Mouse (Mus musculus): ENCODE data around the gene Rnf19b. TPM values are rescaled to one million over a fixed set of nuclear protein-coding genes. Genes with fewer than 3 reads are reported as not detected.

The Rnf19b gene
- polyA plus RNA-seq, 1 experiment, result 15.5 TPM

DNA sequence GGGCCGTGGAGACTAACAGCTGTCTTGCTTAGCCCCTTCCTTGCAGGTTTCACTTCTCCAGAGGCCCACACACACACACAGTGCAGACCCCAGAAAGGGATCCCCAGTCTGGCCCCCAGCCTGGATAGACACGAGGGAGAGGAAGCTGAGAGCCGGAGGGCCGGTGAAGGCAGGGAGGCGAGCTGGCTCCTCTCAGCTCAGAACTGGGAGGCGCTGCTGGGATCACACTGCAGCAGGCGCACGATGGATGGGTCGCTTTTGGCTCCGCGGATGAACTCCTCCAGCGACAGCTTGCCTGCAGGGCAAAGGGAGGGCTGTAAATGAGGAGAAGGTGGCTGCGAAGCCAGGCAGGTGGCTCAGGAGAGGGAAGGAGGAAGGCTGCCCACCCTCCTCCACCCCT is 54.2 kb downstream of the Rnf19b start:
- Histone ChIP-seq H3K4me3 (ENCODE audit: insufficient read depth, low read depth, low read length) (no peak overlapping the region), H3K4me1 (ENCODE audit: control insufficient read depth, insufficient read depth, insufficient read length, low read length) (no peaks in the 10 kb centered on the region), H3K27ac (replicated peaks; ENCODE audit: low read depth, low read length) (no peak overlapping the region)

DNA sequence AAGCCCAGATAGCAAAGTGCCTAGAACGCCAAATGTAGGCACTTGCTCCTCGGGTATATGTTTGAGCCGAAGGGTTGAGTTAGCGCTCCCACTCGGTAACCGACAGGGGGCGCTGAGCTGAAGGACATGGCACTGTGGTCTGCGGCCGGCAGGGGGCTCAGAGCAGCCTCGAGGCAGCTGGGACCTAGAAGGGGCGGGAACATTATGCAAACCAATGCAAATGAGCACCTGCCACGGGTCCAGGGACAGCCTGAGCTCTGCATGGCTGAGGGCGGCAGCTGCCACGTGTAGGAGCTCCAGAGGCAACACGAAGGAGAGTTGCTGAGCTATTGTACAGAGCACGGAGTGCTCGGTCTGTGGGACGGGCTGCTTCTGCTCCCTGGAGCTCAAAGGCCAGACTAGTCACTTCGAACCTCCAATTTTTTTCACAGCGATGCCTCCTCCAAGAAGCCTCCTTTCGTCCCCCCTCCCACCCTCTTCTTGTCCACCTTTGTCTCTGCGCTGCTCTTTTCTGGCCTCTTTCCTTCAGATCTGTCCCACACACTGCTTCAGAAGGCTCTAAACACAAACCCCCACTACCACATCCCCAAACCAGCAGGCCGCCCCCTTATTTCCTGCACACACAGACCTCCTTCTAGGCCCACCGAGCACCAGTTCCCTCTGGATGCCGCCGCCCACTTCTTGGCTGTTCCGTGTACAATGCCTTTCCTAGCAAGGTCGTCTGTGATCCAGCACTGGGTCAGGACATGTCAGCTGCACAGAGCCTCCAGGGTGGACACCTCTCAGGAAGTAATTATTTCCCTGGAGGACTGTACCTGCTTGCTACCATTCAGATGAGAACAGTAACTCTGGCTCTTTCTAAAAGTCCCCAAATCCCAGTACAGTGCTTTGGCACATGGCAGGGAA is 55.3 kb downstream of the Rnf19b start:
- H3K4me1 ChIP-seq (ENCODE audit: control insufficient read depth, insufficient read depth, insufficient read length, low read length), result no peaks in the 10 kb centered on the region
- H3K27ac ChIP-seq (replicated peaks; ENCODE audit: low read depth, low read length), result no peak overlapping the region
- H3K4me3 ChIP-seq (ENCODE audit: insufficient read depth, low read depth, low read length), result no peak overlapping the region

DNA sequence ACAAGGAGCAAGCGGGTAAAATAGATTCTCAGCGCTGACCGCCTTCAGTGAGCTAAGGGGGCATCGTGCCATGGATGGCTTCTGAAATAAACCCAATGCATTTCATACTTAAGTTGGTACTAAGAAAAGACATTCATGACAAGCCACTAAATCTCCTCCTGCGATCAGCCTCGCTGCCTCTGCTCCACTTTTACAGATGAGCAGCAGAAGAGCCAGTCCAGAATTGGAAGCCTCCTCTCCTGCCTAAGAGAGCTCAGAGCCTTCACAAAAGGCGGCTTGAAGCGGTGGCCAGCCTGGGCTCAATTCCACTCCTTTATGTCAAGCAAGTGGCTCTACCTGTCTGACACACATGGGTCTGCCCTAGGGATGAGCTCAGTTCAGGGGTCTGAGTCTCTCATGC is 58.6 kb downstream of the Rnf19b start:
- Histone ChIP-seq H3K4me1 (ENCODE audit: control insufficient read depth, insufficient read depth, insufficient read length, low read length) (no peaks in the 10 kb centered on the region), H3K4me3 (ENCODE audit: insufficient read depth, low read depth, low read length) (no peak overlapping the region)

DNA sequence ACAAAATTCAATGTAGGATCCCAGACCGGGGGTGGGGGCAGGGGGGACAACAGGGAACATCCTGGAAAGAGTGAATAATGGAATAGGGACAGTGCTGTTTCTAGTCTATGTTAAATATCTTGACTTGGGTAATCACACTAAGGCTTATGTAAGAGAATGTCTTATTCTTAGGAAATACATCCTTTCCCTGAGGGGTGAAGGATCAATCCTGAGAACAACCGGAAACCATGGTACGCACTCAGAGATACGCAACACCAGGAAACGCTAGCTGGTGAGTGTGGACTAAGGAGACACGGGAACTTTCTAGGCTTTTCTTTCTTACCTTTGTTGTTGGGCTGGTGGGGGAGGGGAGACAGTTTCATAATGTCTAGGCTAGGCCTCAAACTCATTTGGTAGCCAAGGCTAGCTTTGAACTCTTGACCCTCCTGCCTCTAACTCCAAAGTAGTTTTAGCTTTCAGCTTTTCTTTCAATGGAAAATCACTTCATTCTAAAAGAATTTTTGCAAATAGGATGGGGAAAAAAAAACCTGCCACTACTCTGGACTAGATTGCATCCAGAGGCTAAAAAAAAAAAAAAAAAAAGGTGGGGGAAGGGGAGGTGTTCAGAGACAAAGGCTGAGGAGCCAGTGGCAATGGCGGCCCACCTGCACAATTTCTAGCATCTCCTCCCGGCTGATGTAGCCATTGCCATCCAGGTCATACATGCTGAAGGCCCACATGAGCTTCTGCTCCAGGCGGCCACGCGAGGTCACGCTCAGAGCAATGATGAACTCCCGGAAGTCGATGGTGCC is 59.8 kb downstream of the Rnf19b start:
- Histone ChIP-seq H3K4me1 (ENCODE audit: control insufficient read depth, insufficient read depth, insufficient read length, low read length) (no peaks in the 10 kb centered on the region), H3K27ac (replicated peaks; ENCODE audit: low read depth, low read length) (no peak overlapping the region), H3K4me3 (ENCODE audit: insufficient read depth, low read depth, low read length) (no peak overlapping the region)

More for the DNA sequence above, 58.6 kb downstream of the Rnf19b start:
- no peak overlapping the region for H3K27ac ChIP-seq (replicated peaks; ENCODE audit: low read depth, low read length)

DNA sequence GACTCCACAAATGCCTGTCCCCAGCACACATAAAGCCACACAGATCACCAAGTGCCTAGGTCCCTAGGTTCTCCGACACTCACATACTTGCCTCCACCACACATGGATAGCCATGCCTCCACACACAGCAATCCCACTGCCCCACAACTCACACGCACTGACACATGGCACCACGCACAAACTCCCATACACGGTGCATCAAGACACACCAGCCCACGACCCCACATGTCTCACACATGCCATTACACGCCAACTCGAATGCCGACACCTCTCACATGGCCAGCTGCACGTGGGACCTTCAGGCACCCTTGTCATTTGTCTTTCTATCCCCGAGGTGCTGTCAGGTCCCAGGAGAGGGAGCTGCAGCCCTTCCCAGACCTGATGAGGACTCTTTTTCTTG is 61.6 kb downstream of the Rnf19b start:
- Histone ChIP-seq H3K4me3 (ENCODE audit: insufficient read depth, low read depth, low read length) (no peak overlapping the region), H3K27ac (replicated peaks; ENCODE audit: low read depth, low read length) (no peak overlapping the region), H3K4me1 (ENCODE audit: control insufficient read depth, insufficient read depth, insufficient read length, low read length) (no peaks in the 10 kb centered on the region)

DNA sequence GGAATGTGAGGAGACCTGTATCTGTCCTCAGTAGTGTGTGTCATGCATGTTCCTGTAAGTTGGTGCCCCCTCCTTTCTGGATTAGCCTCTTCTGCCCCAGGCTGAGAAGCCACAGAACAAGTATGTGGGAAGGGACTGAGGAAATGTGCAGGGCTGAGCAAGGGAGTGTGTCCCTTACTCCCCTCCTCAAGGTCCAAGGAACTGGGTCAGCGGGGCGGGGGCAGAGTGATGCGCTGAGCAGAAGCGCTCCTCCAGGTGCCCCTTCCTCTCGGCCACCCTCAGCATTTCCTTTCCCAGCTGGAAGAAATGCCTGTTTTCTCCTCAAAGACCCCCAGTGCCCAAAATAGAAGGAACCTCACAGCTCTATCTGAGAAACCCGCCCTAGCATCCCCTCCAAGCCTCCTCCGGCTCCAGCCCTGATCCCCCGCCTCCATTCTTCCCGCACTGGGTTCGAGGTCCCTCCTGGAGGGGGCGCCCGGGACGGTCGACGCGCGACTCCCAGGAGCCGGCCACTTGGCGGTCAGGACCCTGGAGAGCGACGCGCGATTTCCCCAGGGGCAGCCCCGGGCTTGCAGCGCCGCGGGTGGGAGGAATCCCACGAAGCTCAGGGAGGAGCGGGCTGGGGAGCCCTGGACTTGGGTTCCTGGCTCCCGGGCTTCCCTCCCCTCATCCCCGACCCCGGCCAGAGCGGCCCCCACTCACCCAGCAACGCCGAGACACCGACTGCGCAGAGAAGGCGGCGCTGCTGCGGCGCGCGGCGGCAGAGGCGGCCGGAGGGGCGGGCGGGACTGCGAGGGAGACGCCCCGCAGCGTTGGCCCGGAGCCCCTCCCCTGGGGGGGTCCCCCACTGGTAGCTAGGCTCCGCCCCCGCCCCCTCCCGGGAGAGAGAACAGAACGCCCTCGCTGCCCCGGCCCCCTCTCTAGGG is 62.7 kb downstream of the Rnf19b start:
- Histone ChIP-seq H3K27ac (replicated peaks; ENCODE audit: low read depth, low read length) (no peak overlapping the region), H3K4me1 (ENCODE audit: control insufficient read depth, insufficient read depth, insufficient read length, low read length) (no peaks in the 10 kb centered on the region), H3K4me3 (ENCODE audit: insufficient read depth, low read depth, low read length) (no peak overlapping the region)

DNA sequence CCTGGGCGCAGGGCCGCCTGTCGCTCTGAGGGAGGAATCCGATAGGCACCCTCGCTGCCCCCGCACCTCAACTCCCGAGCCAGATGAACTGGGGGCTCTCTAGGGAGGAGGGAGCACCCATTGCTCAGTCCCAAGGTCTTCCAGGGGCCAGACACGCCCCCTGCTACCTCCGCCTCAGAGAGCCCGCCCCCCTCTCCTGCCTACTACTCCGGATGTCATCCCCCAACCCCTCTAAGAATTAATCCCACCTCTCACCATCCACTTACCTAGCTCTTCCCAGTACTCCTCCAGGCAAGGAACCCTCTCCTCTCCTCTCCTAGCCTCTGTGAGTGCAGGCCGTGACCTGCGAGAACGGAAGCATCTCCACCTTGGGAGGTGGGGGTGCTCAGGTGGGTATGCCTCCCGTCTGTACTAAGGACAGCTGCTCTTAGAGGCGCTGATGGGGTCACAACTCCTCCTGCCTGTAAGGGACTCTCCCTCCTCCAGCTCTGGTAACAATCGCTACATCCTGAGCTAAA is 63.6 kb downstream of the Rnf19b start, which contains the start of gene Hpca:
Gene Hpca, minus strand, starts transcription at position 468 of the 518 bp plus-strand sequence.
- no peak within 1 kb of the TSS for H3K27ac ChIP-seq (replicated peaks; ENCODE audit: low read depth, low read length)
- H3K4me1 ChIP-seq (ENCODE audit: control insufficient read depth, insufficient read depth, insufficient read length, low read length), result no peaks in the 10 kb centered on the region
- no peak within 1 kb of the TSS for H3K4me3 ChIP-seq (ENCODE audit: insufficient read depth, low read depth, low read length)

DNA sequence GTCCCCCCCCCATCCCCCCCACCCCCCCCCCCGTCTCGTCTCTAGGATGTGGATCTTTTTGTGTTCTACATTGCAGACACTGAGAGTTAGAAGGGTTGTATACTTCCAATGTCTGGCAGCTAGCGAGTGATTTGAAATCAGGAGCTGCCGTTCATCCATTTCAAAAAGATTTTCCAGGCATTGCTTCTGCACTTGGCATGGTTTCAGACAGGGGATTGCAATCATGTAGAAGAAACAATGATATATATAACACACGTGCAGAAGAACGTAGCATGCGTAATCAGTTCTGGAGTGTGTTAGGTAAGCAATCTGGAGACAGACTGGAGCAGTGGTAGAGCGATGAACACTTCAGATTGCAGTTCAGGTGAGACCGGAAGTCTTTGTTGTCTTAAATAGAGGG is 64.0 kb downstream of the Rnf19b start:
- Histone ChIP-seq H3K27ac (replicated peaks; ENCODE audit: low read depth, low read length) (no peak overlapping the region), H3K4me1 (ENCODE audit: control insufficient read depth, insufficient read depth, insufficient read length, low read length) (no peaks in the 10 kb centered on the region), H3K4me3 (ENCODE audit: insufficient read depth, low read depth, low read length) (no peak overlapping the region)

DNA sequence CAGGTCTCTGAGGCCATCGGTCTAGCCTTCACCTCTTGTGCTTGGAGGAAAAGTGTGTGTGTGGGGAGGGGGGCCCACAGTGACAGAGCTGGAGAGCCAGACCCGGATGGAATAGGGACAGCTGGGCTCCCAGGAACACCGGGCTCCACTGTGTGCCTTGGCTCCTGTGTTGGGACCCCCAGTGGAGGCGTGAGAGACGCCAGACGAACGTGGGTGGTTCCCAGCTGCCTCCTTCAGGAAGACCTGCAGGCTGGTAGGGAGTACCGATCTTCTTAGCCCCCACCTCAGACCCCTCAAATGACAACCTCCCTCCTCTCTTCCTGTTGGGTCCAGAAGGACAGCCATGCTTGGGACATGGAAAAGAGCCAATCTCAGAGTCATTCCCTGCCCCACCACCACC is 64.6 kb downstream of the Rnf19b start:
- H3K4me1 ChIP-seq (ENCODE audit: control insufficient read depth, insufficient read depth, insufficient read length, low read length), result no peaks in the 10 kb centered on the region
- no peak overlapping the region for H3K27ac ChIP-seq (replicated peaks; ENCODE audit: low read depth, low read length)
- H3K4me3 ChIP-seq (ENCODE audit: insufficient read depth, low read depth, low read length), result no peak overlapping the region

DNA sequence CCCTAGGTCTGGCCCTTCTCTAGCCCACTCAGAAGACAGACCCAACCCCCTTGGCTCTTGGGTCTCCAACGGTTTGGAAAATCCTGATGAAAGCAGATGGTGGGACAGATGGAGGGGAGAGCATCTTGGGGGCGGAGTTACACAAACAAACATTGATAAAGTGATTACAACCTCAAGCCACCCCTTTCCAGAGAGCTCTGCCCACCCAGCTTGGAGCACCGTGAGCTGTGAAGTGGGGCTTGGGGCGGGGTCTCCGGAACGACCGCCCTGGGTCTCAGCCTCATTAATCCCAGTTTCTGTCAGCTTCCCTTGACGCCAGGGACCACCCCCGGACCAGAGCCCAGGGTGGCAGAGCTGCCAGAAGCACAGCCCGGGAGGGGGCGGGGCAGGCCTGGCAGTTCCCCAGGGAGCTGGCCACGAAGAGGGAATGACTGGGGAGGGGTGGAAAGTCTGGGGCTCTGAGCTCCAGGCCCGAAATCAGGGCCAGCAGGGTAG is 66.6 kb downstream of the Rnf19b start:
- no peaks in the 10 kb centered on the region for H3K4me1 ChIP-seq (ENCODE audit: control insufficient read depth, insufficient read depth, insufficient read length, low read length)
- H3K27ac ChIP-seq (replicated peaks; ENCODE audit: low read depth, low read length), result no peak overlapping the region
- H3K4me3 ChIP-seq (ENCODE audit: insufficient read depth, low read depth, low read length), result no peak overlapping the region

DNA sequence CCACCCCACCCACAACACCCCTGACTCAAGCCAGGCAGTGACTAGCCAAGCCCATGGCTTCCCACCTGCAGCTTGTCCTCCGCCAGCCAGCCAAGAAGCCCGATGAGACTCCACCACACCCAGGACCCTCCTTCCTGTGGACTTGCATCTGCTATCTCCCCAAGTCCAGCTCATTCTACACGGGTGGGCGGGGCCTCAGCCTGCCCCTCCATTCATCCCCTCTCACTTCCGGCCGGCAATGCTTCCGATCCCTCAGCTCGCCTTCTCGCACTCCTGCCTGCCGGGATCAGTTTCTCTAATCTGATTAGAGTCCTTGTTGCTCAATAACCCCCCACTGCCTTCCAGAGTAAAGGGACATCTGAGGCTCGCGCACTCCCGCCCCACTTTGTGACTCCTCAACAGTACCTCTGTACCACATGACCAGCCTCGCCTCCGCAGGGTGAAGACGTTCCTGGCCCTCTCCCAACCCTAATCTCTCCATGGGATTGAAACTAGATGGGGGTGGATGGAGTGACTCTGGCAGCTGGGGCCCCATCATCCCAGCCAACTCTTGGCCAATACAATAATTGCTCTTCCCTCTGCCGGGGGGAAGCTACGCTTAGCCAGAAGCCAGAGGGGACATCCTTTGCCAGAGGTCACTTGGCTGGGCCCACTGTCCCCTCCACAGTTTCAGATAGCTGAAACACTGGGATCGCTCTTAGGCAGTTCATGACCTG is 67.8 kb downstream of the Rnf19b start:
- Histone ChIP-seq H3K27ac (replicated peaks; ENCODE audit: low read depth, low read length) (no peak overlapping the region), H3K4me3 (ENCODE audit: insufficient read depth, low read depth, low read length) (no peak overlapping the region), H3K4me1 (ENCODE audit: control insufficient read depth, insufficient read depth, insufficient read length, low read length) (no peaks in the 10 kb centered on the region)

DNA sequence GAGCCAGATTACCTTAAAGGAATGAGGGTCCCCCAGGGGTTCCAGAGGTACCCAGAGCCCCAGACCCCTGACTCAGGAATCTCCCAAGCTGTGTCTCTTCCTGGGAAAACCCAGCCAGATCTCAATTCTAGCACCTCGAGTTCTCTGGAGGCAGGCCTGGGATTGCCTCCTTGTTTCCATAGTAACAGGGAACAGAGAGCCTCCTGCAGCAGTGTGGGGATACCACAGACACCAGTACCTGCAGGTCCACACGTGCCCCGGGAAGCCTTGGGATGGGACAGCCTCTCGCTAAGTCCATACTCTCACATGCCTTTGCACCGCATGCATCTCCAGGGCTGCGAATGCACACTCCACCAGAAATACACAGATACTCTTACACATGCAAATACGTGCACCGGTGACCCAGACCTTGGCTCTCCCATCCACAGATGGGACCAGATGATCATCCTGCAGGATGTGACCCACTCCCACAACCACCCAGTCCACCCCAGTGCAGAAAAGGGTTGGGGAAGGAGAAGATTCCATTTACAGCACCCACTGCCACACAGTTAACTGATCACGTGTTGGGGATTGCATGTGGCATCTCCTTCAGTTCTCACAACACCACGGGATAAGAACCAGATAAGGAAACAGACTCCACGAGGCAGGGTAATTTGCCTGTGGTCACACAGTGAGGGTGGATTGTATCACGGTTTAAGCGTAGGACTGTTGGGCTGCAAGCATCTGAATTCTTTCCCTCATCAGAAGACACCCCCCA is 70.7 kb downstream of the Rnf19b start:
- H3K27ac ChIP-seq (replicated peaks; ENCODE audit: low read depth, low read length), result no peak overlapping the region
- H3K4me1 ChIP-seq (ENCODE audit: control insufficient read depth, insufficient read depth, insufficient read length, low read length), result no peaks in the 10 kb centered on the region
- H3K4me3 ChIP-seq (ENCODE audit: insufficient read depth, low read depth, low read length), result no peak overlapping the region

DNA sequence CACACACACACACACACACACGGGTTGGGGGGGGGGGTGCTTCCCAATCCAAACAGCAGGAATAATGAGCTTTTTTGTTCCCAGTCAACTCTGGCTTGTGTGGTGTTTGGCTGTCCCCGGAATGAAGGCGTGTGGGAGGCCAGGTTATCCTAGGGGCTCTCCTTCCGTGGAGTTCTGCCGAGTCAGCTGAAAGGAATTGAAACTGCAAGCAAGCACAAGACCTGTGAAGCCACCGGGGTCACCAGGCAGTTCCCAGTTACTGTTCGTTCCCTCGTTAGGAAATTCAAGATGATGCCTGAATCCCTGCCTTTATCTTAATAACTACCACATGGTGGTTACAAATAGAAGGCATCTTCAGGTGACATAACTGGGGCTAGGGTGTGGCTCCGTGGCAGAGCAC is 71.3 kb downstream of the Rnf19b start:
- no peak overlapping the region for H3K4me3 ChIP-seq (ENCODE audit: insufficient read depth, low read depth, low read length)
- no peaks in the 10 kb centered on the region for H3K4me1 ChIP-seq (ENCODE audit: control insufficient read depth, insufficient read depth, insufficient read length, low read length)
- no peak overlapping the region for H3K27ac ChIP-seq (replicated peaks; ENCODE audit: low read depth, low read length)
